Mouse (Mus musculus): ENCODE results near the gene Prss43.

- TF ChIP-seq CTCF (IDR thresholded peaks at IDR 0.05; ENCODE audit: low read depth) = no peak
- no peak for TF ChIP-seq EP300 (IDR thresholded peaks at IDR 0.05; ENCODE audit: low read depth)
Measured at GRCm38 (mm10) chr9:110825832-110826231, 658 bp upstream of the Prss43 start.

Data from heart, postnatal 0 days (tissue).